21 mouse cellular contexts compared by ENCODE assay signal in the genomic region with DNA sequence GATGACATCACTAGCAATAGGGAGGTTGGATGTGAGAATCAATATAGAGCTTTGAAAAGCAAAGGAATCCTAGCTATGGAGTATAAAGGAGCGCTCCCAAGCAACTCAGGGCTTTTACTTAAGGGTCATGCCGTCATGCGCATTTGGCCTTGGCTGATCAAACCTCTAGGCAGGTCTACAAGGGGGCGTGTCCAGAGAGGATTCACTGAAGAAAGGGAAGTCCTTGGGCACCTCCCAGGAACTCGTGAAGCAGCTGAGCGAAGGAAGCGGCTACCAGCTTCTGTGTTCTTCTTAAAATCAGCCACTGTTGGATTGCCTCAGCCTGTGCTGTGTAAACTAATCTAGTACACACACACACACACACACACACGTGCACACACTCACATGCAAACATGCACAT. TPM values are rescaled to one million over a fixed set of nuclear protein-coding genes. Genes with fewer than 3 reads are reported as not detected.
A peak's percentile ranks its signal among the peaks of the same experiment; 100 is the strongest.
DNase-seq lines count a peak whose midpoint lies in the region; ATAC-seq and TF ChIP-seq lines count a peak whose summit lies in the region.
"Had no signal": no experiment of that assay in that cellular context is flagged by ENCODE, and none has a peak within 500 bp of the region (broad histone marks: within the 10 kb centered on the region; RNA-seq: fewer than 3 reads in every experiment).

No protein-coding gene starts in this region.

- 22% methylated on average over 8 of the region's 8 CpGs for WGBS in spleen, adult 2 months

- no peaks in the 10 kb centered on the region for H3K36me3 ChIP-seq in spleen, adult 2 months (ENCODE audit: control insufficient read depth, insufficient read depth, low read length)
- H3K36me3 ChIP-seq: embryonic facial prominence, embryonic 15.5 days; heart, embryonic 12.5 days; hindbrain, embryonic 15.5 days; intestine, embryonic 15.5 days; kidney, embryonic 15.5 days; limb, embryonic 12.5 days; midbrain, embryonic 12.5 days; neural tube, embryonic 15.5 days had no signal

- H3K4me1 ChIP-seq in spleen, adult 2 months (ENCODE audit: control insufficient read depth, insufficient read depth, insufficient read length), result peaks cover 2% of the 10 kb centered on the region; the same call in 1 of the 2 replicates
- H3K4me1 ChIP-seq: hindbrain, embryonic 15.5 days; neural tube, embryonic 15.5 days had no signal

- H3K4me3 ChIP-seq in spleen, adult 2 months (ENCODE audit: extremely low read depth, insufficient read depth, insufficient read length), result no peak overlapping the region
- H3K4me3 ChIP-seq in layer of hippocampus, adult 2 months, result no peak overlapping the region
- H3K4me3 ChIP-seq: embryonic facial prominence, embryonic 15.5 days; heart, embryonic 12.5 days; hindbrain, embryonic 15.5 days; intestine, embryonic 15.5 days; kidney, embryonic 15.5 days; limb, embryonic 12.5 days; midbrain, embryonic 12.5 days; neural tube, embryonic 15.5 days had no signal

- TF ChIP-seq POLR2A in spleen, adult 2 months (IDR thresholded peaks at IDR 0.05; ENCODE audit: low read depth, low read length), result no peak

- DNase-seq in spleen, adult 2 months (ENCODE audit: low read depth in 1 of 2, low spot score in 2 of 2), result peak; percentile 34 to 47
- DNase-seq in spleen, postnatal 14 days (ENCODE audit: low spot score in 2 of 2), result no peak
- DNase-seq in MEL-GATA-1-ER (ENCODE audit: extremely low read depth, low read depth), result peak; percentile 68
- no peak for DNase-seq in layer of hippocampus, postnatal 36 days
- no peak for DNase-seq in layer of hippocampus, adult 2 months (ENCODE audit: low spot score in 2 of 2)
- DNase-seq in embryo, embryonic 10 days (ENCODE audit: low spot score), result no peak
- DNase-seq: adrenal gland, postnatal 10 days; cerebellum, adult 9-11 months; kidney, postnatal 4 days had no signal

- TF ChIP-seq CTCF in spleen, adult 2 months (IDR thresholded peaks at IDR 0.05; ENCODE audit: extremely low read depth, insufficient read depth, insufficient read length, insufficient replicate concordance), result no peak
- no peak for TF ChIP-seq CTCF in layer of hippocampus, adult 2 months (conservative IDR thresholded peaks at IDR 0.05)

- no peaks in the 10 kb centered on the region for H3K27me3 ChIP-seq in spleen, adult 2 months (ENCODE audit: control insufficient read depth, insufficient read depth, low read length)
- H3K27me3 ChIP-seq: embryonic facial prominence, embryonic 15.5 days; heart, embryonic 12.5 days; hindbrain, embryonic 15.5 days; intestine, embryonic 15.5 days; kidney, embryonic 15.5 days; limb, embryonic 12.5 days; midbrain, embryonic 12.5 days; neural tube, embryonic 15.5 days had no signal

- peak; percentile 98 for ATAC-seq in granulocyte monocyte progenitor cell, adult 5-6 weeks (replicated peaks; ENCODE audit: poor library complexity, severe bottlenecking)
- peak; percentile 91 for ATAC-seq in neutrophil, adult 5-6 weeks (ENCODE audit: extremely low read depth, insufficient number of reproducible peaks, low FRiP score, poor library complexity, severe bottlenecking)
- ATAC-seq: activated CD4-positive, CD25-positive, alpha-beta regulatory T cell, adult 4 months; forebrain, embryonic 16.5 days; intestine, embryonic 15.5 days had no signal

- no peak overlapping the region for H3K27ac ChIP-seq in spleen, adult 2 months (ENCODE audit: insufficient read depth, low read length)
- H3K27ac ChIP-seq in layer of hippocampus, adult 2 months, result no peak overlapping the region
- H3K27ac ChIP-seq: embryonic facial prominence, embryonic 15.5 days; hindbrain, embryonic 15.5 days; intestine, embryonic 15.5 days; kidney, embryonic 15.5 days; limb, embryonic 12.5 days; midbrain, embryonic 12.5 days; neural tube, embryonic 15.5 days had no signal

RNA-seq across cellular contexts. Expression of a gene that starts 43.9 kb away (rescaled TPM):
- 12.8 and 13.2 TPM in 2 replicates for polyA plus RNA-seq in spleen, adult 2 months (2012; rRNA removed)
- total RNA-seq in granulocyte monocyte progenitor cell, adult 5-6 weeks (2014; fragmentation: Nextera tagmentation), result 97.0 and 127 TPM in 2 replicates
- 74.4 and 109 TPM in 2 replicates for total RNA-seq in granulocyte monocyte progenitor cell, adult 5-6 weeks (2017)
- 22.8 and 26.4 TPM in 2 replicates for total RNA-seq in neutrophil, adult 5-6 weeks (2017)
- total RNA-seq in layer of hippocampus, postnatal 36 days (2021), result 10 to 100 TPM; 73.5 to 83.4 TPM
- 10 to 100 TPM; 69.8 to 76.6 TPM for total RNA-seq in layer of hippocampus, adult 2 months (2021)

RNA-seq across cellular contexts. Expression of a gene that starts 44.4 kb away (rescaled TPM):
- polyA plus RNA-seq in spleen, adult 2 months (2012; rRNA removed), result 87.2 and 96.1 TPM in 2 replicates
- 11.8 and 20.1 TPM in 2 replicates for total RNA-seq in granulocyte monocyte progenitor cell, adult 5-6 weeks (2014; fragmentation: Nextera tagmentation)
- total RNA-seq in granulocyte monocyte progenitor cell, adult 5-6 weeks (2017), result 11.8 and 15.4 TPM in 2 replicates
- total RNA-seq in neutrophil, adult 5-6 weeks (2017), result 86.3 and 87.2 TPM in 2 replicates
- 10 to 100 TPM; 14.8 to 16.1 TPM for total RNA-seq in layer of hippocampus, postnatal 36 days (2021)
- 10 to 100 TPM; 14.5 to 16.0 TPM for total RNA-seq in layer of hippocampus, adult 2 months (2021)

Comparison
In these comparisons a context has a peak if more than half of its experiments do, and no peak if none do; other contexts are left out.
1. DNase-seq: peak in spleen, adult 2 months (2 of 2) and MEL-GATA-1-ER (single experiment); none in spleen, postnatal 14 days (0 of 2), layer of hippocampus, postnatal 36 days (0 of 2), layer of hippocampus, adult 2 months (0 of 2) and embryo, embryonic 10 days (single experiment).